Mouse (Mus musculus): ENCODE measurements at regions not wholly inside any gene's neighbourhood (a gene's known extent, or its start where the extent isn't known, plus 50 kb on each side); places are given as distances from the start of the nearest gene placed in this dataset.

DNA sequence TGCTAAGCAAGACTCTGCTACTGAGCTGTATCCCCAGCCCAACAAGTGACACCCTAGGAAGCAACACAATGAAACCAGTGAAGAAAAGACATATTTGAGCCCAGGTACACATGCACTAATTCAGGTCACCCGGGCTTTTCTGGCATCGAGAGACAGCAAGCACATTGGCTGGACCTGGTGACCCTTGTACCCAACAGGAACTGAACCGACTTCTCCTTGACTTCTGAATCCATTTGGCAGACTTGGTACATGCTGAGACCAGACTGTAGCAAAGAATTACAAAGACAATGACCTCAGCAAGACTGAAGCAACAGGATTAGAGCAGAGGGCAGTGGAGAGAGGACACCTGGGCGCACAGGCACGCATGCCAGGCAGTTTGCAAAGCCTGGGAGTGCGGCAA is 79.1 kb downstream of the Sema4f start:
- Histone ChIP-seq H3K27ac (no peak overlapping the region), H3K4me3 (replicated peaks) (no peak overlapping the region), H3K36me3 (no peaks in the 10 kb centered on the region), H3K27me3 (no peaks in the 10 kb centered on the region), H3K4me2 (no peak overlapping the region), H3K9me3 (replicated peaks) (no peaks in the 10 kb centered on the region), H3K9ac (no peak overlapping the region), H3K4me1 (replicated peaks) (peaks cover 18% of the 10 kb centered on the region)
- no peak for DNase-seq
- WGBS (ENCODE audit: insufficient replicate concordance): 75% methylated on average over 6 of the region's 6 CpGs
- ATAC-seq (ENCODE audit: low read depth): no peak

DNA sequence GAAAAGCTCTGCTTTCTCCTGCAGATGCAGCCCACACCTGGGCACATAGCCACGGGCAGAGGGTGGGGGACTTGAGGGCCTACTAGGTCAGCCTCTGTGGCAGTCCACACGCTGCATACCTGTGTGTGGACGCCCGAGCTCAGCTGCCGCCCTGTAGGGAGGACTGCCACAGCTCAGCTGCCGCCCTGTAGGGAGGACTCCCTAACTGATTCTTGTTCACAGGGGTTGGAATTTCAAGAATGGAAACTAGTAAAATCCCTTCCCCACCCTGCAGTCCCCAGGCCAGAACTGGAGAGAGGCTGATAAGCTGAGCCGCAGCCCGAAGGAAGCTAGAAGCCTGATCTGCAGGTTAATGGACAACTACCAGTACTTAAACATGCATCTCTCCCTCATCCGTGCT is 82.0 kb upstream of the Hk2 start:
- WGBS (ENCODE audit: insufficient replicate concordance): 67% methylated on average over 9 of the region's 9 CpGs
- Histone ChIP-seq H3K4me3 (replicated peaks) (no peak overlapping the region), H3K27me3 (no peaks in the 10 kb centered on the region), H3K4me1 (replicated peaks) (no peaks in the 10 kb centered on the region), H3K36me3 (no peaks in the 10 kb centered on the region), H3K27ac (no peak overlapping the region), H3K4me2 (no peak overlapping the region), H3K9me3 (replicated peaks) (no peaks in the 10 kb centered on the region), H3K9ac (no peak overlapping the region)
- ATAC-seq (ENCODE audit: low read depth): no peak
- DNase-seq: no peak

DNA sequence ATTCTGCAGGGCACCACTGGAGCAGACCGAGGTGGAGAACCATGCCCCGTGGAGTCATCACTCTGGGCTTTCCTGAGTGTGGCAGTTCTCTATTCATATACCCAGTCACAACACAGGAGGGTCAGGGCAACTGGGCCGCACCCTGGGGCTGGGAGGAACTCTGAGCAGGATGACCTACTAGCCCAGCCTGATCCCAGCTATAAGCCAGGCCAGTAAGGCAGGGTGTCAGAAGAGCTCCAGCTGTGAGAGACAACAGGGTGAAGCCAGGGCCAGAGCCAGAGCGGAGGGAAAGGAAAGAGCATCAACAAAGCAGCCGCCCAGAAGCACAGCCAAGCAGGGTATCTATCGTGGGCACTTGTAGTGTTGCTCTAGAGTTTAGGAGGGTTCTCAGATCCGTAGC is 81.1 kb upstream of the Hk2 start:
- no peak overlapping the region for H3K4me3 ChIP-seq (replicated peaks)
- no peak overlapping the region for H3K27ac ChIP-seq
- ATAC-seq (ENCODE audit: low read depth) (no peak), DNase-seq (no peak)
- no peaks in the 10 kb centered on the region for H3K4me1 ChIP-seq (replicated peaks)
- H3K27me3 ChIP-seq: no peaks in the 10 kb centered on the region
- no peak overlapping the region for H3K4me2 ChIP-seq
- no peaks in the 10 kb centered on the region for H3K9me3 ChIP-seq (replicated peaks)
- H3K36me3 ChIP-seq: no peaks in the 10 kb centered on the region
- H3K9ac ChIP-seq: no peak overlapping the region
- 64% methylated on average over 7 of the region's 7 CpGs for WGBS (ENCODE audit: insufficient replicate concordance)

DNA sequence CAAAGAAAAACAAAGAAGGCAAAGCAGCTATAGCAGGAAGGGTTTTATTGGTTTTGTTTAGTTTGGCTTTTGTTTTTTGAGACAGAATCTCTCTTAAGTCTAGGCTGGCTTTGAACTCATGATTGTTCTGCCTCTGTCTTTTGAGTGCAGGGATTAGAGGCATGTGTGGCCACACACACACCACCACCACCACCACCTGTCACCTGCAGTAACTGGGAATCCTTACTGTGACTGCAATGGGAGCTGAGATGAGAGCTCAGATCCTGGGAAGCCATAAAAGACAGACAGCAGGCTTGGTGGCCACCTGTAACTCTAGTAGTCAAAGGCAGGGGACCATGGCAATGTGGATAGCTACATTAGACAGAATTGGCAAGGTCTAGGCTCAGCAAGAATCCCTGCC is 80.5 kb upstream of the Hk2 start:
- H3K9ac ChIP-seq: no peak overlapping the region
- no peaks in the 10 kb centered on the region for H3K36me3 ChIP-seq
- no peak overlapping the region for H3K27ac ChIP-seq
- DNase-seq: no peak
- no peak overlapping the region for H3K4me3 ChIP-seq (replicated peaks)
- H3K4me1 ChIP-seq (replicated peaks): no peaks in the 10 kb centered on the region
- H3K4me2 ChIP-seq: no peak overlapping the region
- no peaks in the 10 kb centered on the region for H3K9me3 ChIP-seq (replicated peaks)
- ATAC-seq (ENCODE audit: low read depth): no peak
- H3K27me3 ChIP-seq: no peaks in the 10 kb centered on the region

DNA sequence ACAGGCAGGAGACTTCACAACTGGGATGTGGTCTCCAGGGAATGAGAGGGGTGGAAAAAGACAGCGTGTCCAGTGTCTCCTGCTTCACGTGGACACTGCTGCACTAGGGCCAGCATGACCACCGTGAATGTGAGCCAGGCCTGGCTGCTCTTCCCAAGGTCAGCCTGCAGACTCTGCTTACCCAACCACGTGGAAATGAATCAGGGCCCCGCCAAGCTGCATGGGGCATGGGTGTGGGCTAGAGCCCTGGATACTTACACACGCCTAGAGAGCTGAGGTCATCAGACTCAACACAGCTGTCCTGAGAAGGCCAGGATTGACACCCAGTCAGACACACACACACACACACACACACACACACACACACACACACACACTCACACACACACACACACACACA is 80.1 kb upstream of the Hk2 start:
- no peak overlapping the region for H3K4me3 ChIP-seq (replicated peaks)
- H3K9me3 ChIP-seq (replicated peaks): no peaks in the 10 kb centered on the region
- no peak for DNase-seq
- 58% methylated on average over 6 of the region's 6 CpGs for WGBS (ENCODE audit: insufficient replicate concordance)
- H3K4me2 ChIP-seq: no peak overlapping the region
- no peak overlapping the region for H3K27ac ChIP-seq
- no peak overlapping the region for H3K9ac ChIP-seq
- H3K36me3 ChIP-seq: no peaks in the 10 kb centered on the region
- H3K27me3 ChIP-seq: no peaks in the 10 kb centered on the region
- no peaks in the 10 kb centered on the region for H3K4me1 ChIP-seq (replicated peaks)
- no peak for ATAC-seq (ENCODE audit: low read depth)

DNA sequence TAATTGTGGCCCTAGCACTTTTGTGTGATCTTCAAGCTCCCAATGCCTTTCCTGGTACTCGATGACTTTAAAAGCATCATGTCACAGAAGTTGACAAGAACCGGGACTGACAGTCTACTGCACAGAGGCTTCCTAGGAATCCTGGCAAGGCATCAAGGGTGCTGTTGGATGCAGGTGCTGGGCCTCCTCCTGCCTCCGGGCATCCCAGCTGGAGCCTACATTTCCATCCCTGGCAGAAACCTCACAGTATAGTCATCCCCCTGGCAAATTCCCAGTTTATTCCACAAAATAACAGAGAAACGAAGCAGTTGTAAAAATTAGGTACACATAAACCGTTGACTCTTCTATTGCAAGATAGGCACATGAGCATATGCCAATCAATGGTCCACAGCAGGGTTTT is 78.8 kb upstream of the Hk2 start:
- no peak for ATAC-seq (ENCODE audit: low read depth)

DNA sequence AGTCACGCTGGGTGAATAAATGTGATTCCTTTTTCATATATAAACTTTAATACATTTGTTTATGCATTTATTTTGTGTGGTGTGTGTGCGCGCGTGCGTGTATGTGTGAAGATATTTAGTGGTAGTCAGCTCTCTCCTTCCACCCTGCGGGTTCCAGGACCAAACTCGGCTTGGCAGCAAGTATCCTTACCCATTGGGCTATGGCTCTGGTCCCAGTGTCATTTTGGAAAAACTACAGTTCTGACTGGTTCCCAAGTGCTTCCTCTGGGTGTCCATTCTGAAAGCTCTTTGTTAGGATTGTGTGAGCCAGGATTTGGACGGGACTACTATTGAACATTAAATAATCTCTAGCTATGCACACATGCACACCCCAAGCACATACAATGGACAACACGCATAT is 76.3 kb upstream of the Hk2 start:
- no peaks in the 10 kb centered on the region for H3K4me1 ChIP-seq (replicated peaks)
- DNase-seq (no peak), ATAC-seq (ENCODE audit: low read depth) (no peak)
- no peak overlapping the region for H3K4me2 ChIP-seq
- WGBS (ENCODE audit: insufficient replicate concordance): 83% methylated on average over 9 of the region's 9 CpGs
- no peaks in the 10 kb centered on the region for H3K27me3 ChIP-seq
- no peak overlapping the region for H3K9ac ChIP-seq
- no peak overlapping the region for H3K4me3 ChIP-seq (replicated peaks)
- no peaks in the 10 kb centered on the region for H3K9me3 ChIP-seq (replicated peaks)
- no peaks in the 10 kb centered on the region for H3K36me3 ChIP-seq
- H3K27ac ChIP-seq: no peak overlapping the region

More for the DNA sequence above, 78.8 kb upstream of the Hk2 start:
- Histone ChIP-seq H3K27ac (no peak overlapping the region), H3K9me3 (replicated peaks) (no peaks in the 10 kb centered on the region), H3K36me3 (no peaks in the 10 kb centered on the region), H3K4me2 (no peak overlapping the region), H3K4me1 (replicated peaks) (no peaks in the 10 kb centered on the region), H3K4me3 (replicated peaks) (no peak overlapping the region), H3K27me3 (no peaks in the 10 kb centered on the region), H3K9ac (no peak overlapping the region)
- DNase-seq: no peak
- WGBS (ENCODE audit: insufficient replicate concordance): 68% methylated on average over 5 of the region's 5 CpGs

DNA sequence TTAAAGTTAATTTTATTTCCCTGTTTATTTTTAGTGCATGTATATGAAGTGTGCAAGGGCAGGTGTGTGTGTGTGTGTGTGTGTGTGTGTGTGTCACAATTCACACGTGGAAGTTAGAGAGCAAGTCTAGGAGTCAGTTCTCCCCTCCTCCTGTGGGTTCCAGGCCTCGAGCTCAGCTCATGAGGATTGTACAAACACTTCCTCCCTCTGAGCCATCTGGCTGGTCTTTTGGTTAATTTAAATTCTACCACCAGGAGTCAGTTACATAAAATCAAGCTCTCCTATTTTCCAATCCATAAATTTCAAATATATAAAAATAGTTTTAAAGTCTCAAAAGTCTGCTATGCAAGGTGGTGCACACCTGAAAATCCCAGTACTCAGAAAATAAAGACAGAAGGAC is 73.3 kb upstream of the Hk2 start:
- H3K4me3 ChIP-seq (replicated peaks): no peak overlapping the region
- H3K36me3 ChIP-seq: no peaks in the 10 kb centered on the region
- no peaks in the 10 kb centered on the region for H3K27me3 ChIP-seq
- no peak overlapping the region for H3K27ac ChIP-seq
- H3K9ac ChIP-seq: no peak overlapping the region
- no peak for DNase-seq
- ATAC-seq (ENCODE audit: low read depth): no peak
- 26% methylated on average over 2 of the region's 2 CpGs for WGBS (ENCODE audit: insufficient replicate concordance)
- H3K4me1 ChIP-seq (replicated peaks): no peaks in the 10 kb centered on the region; the same call in 1 of the 2 replicates
- H3K4me2 ChIP-seq: no peak overlapping the region
- H3K9me3 ChIP-seq (replicated peaks): no peaks in the 10 kb centered on the region

DNA sequence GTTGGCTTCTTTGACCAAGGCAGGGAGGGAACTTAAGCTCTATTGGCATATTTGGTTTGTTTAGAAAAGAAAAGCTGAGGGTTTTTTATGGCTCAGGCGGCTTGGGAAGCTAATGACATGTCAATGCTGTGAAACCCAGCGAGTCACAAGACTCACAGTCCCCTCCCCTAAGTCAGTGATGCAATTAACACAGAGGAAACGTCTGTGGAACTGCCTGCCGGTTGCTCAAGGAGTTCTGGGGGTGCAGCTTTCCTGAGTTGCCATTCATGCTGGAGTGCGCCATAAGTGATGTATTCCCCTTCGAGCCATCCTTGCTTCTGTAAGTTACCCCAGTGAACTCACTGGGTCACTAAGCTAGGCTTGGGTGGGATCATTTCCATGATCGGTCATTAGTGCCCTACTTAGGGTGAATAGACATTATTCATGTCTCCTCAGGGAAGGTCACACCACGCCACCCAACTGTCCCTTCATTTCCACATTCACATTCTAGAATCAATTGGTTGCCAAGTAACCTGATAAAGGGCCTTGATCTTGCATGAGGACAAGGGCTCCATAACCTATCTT is 72.4 kb upstream of the Hk2 start:
- ATAC-seq (ENCODE audit: low read depth): no peak
- H3K9ac ChIP-seq: no peak overlapping the region
- no peak overlapping the region for H3K4me2 ChIP-seq
- H3K27me3 ChIP-seq: no peaks in the 10 kb centered on the region
- H3K27ac ChIP-seq: no peak overlapping the region
- H3K4me1 ChIP-seq (replicated peaks): no peaks in the 10 kb centered on the region; the same call in 1 of the 2 replicates
- H3K36me3 ChIP-seq: no peaks in the 10 kb centered on the region
- no peak overlapping the region for H3K4me3 ChIP-seq (replicated peaks)
- H3K9me3 ChIP-seq (replicated peaks): no peaks in the 10 kb centered on the region
- 56% methylated on average over 8 of the region's 8 CpGs for WGBS (ENCODE audit: insufficient replicate concordance)
- no peak for DNase-seq

DNA sequence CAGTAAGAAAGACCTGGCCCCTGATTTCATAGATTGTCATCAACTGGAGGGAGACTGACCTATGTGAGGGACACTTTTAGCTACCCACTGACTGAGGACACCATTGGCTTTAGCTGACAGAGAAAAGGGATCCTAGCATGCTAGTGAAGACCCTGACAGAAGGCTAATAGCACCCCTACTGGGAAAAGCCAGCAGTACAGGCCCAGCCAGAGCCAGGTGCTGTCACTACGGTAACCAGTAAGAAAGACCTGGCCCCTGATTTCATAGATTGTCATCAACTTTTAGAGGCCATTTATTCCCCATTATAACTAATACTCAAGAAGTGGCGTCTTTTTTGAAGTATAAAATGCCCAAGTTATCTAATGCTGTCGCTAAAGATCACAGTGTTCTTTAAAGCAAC is 70.2 kb upstream of the Hk2 start:
- Histone ChIP-seq H3K27ac (no peak overlapping the region), H3K4me1 (replicated peaks) (no peaks in the 10 kb centered on the region; the same call in 1 of the 2 replicates), H3K27me3 (no peaks in the 10 kb centered on the region), H3K4me3 (replicated peaks) (no peak overlapping the region), H3K9ac (no peak overlapping the region), H3K9me3 (replicated peaks) (no peaks in the 10 kb centered on the region), H3K4me2 (no peak overlapping the region), H3K36me3 (no peaks in the 10 kb centered on the region)
- 44% methylated on average over 3 of the region's 3 CpGs for WGBS (ENCODE audit: insufficient replicate concordance)
- DNase-seq (no peak), ATAC-seq (ENCODE audit: low read depth) (no peak)

DNA sequence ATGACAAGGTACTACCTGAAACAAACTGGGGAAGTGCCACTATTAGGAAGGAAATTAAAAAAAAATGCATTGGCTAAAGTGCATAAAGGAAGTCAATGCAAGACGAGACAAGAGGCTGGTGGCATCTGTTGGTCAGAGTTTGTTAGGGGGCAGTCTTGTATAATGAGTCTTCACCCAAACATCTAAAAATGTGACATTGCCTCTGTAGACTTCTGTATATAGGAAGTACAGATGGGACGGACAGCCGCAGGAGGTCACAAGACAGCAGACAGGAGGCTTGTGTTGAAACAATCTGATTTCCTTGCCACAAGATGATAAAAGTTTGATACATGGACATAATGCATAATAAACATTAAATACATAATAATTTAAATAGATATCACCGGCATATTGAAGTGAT is 69.6 kb upstream of the Hk2 start:
- no peak for DNase-seq
- Histone ChIP-seq H3K27me3 (no peaks in the 10 kb centered on the region), H3K36me3 (no peaks in the 10 kb centered on the region), H3K9me3 (replicated peaks) (no peaks in the 10 kb centered on the region), H3K27ac (no peak overlapping the region), H3K4me3 (replicated peaks) (no peak overlapping the region), H3K4me2 (no peak overlapping the region), H3K4me1 (replicated peaks) (no peaks in the 10 kb centered on the region; the same call in 1 of the 2 replicates), H3K9ac (no peak overlapping the region)
- ATAC-seq (ENCODE audit: low read depth): no peak
- WGBS (ENCODE audit: insufficient replicate concordance): 48% methylated on average over 4 of the region's 4 CpGs

DNA sequence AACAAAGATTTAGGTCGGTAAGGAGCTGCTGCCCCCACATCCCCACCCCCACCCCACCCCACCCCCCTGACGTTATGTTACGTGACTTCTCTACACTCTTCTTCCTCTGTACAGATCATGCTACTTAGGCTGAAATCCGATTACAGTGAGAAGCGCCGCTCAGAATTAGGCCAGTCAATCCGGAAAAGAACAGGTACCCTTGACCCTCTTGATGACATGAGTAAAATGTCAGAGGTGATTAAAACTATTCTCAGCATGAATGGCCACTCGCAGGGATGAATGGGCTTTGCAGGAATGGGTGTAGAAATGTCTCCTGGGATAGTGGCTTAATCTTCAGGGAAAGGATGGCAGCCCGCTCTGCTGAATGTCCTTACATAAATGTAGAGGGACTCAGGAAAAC is 63.0 kb upstream of the Hk2 start:
- Histone ChIP-seq H3K27ac (no peak overlapping the region), H3K36me3 (no peaks in the 10 kb centered on the region), H3K4me1 (replicated peaks) (no peaks in the 10 kb centered on the region), H3K27me3 (no peaks in the 10 kb centered on the region), H3K9ac (no peak overlapping the region), H3K4me2 (no peak overlapping the region), H3K9me3 (replicated peaks) (no peaks in the 10 kb centered on the region), H3K4me3 (replicated peaks) (no peak overlapping the region)
- ATAC-seq (ENCODE audit: low read depth): no peak
- 64% methylated on average over 9 of the region's 9 CpGs for WGBS (ENCODE audit: insufficient replicate concordance)
- no peak for DNase-seq

Data from liver, embryonic 13.5 days (tissue).